Mouse (Mus musculus): ENCODE measurements around the gene Tpte. TPM values are rescaled to one million over a fixed set of nuclear protein-coding genes. Genes with fewer than 3 reads are reported as not detected.

Tpte gene
- total RNA-seq, 2 experiments from 2014 or later, result not detected

Other genes starting within 250 kb of the Tpte start
- gene Atp7b, start 223.1 kb upstream of the Tpte start, total RNA-seq (2015; ENCODE audit: low replicate concordance), result 0.96 and 3.6 TPM in 2 replicates
- gene Atp7b, start 223.1 kb upstream of the Tpte start, total RNA-seq (2017; ENCODE audit: low replicate concordance), result 4.0 and 4.3 TPM in 2 replicates
- gene Alg11, start 222.7 kb upstream of the Tpte start, total RNA-seq (2015; ENCODE audit: low replicate concordance), result 6.9 and 7.1 TPM in 2 replicates
- gene Alg11, start 222.7 kb upstream of the Tpte start, total RNA-seq (2017; ENCODE audit: low replicate concordance), result 8.9 and 9.0 TPM in 2 replicates
- not detected in 2 replicates for gene Nek5, start 158.4 kb upstream of the Tpte start, total RNA-seq (2015; ENCODE audit: low replicate concordance)
- gene Nek5, start 158.4 kb upstream of the Tpte start, total RNA-seq (2017; ENCODE audit: low replicate concordance), result 0.68 TPM in 1 of 2 replicates, not detected in the other
- gene Nek3, start 117.0 kb upstream of the Tpte start, total RNA-seq (2015; ENCODE audit: low replicate concordance), result 4.4 and 7.1 TPM in 2 replicates
- gene Nek3, start 117.0 kb upstream of the Tpte start, total RNA-seq (2017; ENCODE audit: low replicate concordance), result 5.9 and 7.7 TPM in 2 replicates
- 28.0 and 39.6 TPM in 2 replicates for gene Ckap2, start 97.6 kb upstream of the Tpte start, total RNA-seq (2015; ENCODE audit: low replicate concordance)
- 34.1 and 40.0 TPM in 2 replicates for gene Ckap2, start 97.6 kb upstream of the Tpte start, total RNA-seq (2017; ENCODE audit: low replicate concordance)
- gene Vps36, start 90.6 kb upstream of the Tpte start, total RNA-seq (2015; ENCODE audit: low replicate concordance), result 10.0 and 12.3 TPM in 2 replicates
- gene Vps36, start 90.6 kb upstream of the Tpte start, total RNA-seq (2017; ENCODE audit: low replicate concordance), result 8.5 and 11.8 TPM in 2 replicates
- 0.21 and 0.58 TPM in 2 replicates for gene Thsd1, start 56.1 kb upstream of the Tpte start, total RNA-seq (2015; ENCODE audit: low replicate concordance)
- gene Thsd1, start 56.1 kb upstream of the Tpte start, total RNA-seq (2017; ENCODE audit: low replicate concordance), result 0.28 TPM in 1 of 2 replicates, not detected in the other
- 1.3 TPM in 1 of 2 replicates, not detected in the other for gene Slc25a15, start 115.2 kb downstream of the Tpte start, total RNA-seq (2015; ENCODE audit: low replicate concordance)
- gene Slc25a15, start 115.2 kb downstream of the Tpte start, total RNA-seq (2017; ENCODE audit: low replicate concordance), result 0.85 and 1.5 TPM in 2 replicates
- 0.96 and 4.6 TPM in 2 replicates for gene Mrps31, start 127.9 kb downstream of the Tpte start, total RNA-seq (2015; ENCODE audit: low replicate concordance)
- 6.4 and 12.3 TPM in 2 replicates for gene Mrps31, start 127.9 kb downstream of the Tpte start, total RNA-seq (2017; ENCODE audit: low replicate concordance)

All from erythroblast, adult 5-6 weeks (primary cell).